In genomic region chr1:37448361-37449095, GRCm38 (mm10) we compare ENCODE assay signal across 9 mouse cellular contexts. TPM values are rescaled to one million over a fixed set of nuclear protein-coding genes. Genes with fewer than 3 reads are reported as not detected.
DNase-seq lines count a peak whose midpoint lies in the region; ATAC-seq and TF ChIP-seq lines count a peak whose summit lies in the region.
"Had no signal": no experiment of that assay in that cellular context is flagged by ENCODE, and none has a peak within 500 bp of the region (broad histone marks: within the 10 kb centered on the region; RNA-seq: fewer than 3 reads in every experiment).

No protein-coding gene starts in this region.

- no peaks in the 10 kb centered on the region for H3K9me3 ChIP-seq in hindbrain, postnatal 0 days (ENCODE audit: low read length)
- H3K9me3 ChIP-seq: hindbrain, embryonic 15.5 days had no signal

- H3K27me3 ChIP-seq in hindbrain, postnatal 0 days (ENCODE audit: insufficient read depth, low read length), result no peaks in the 10 kb centered on the region
- H3K27me3 ChIP-seq: hindbrain, embryonic 15.5 days had no signal

- no peak overlapping the region for H3K9ac ChIP-seq in hindbrain, postnatal 0 days (replicated peaks; ENCODE audit: low read length)
- H3K9ac ChIP-seq: hindbrain, embryonic 15.5 days had no signal

- no peak overlapping the region for H3K4me3 ChIP-seq in hindbrain, postnatal 0 days (ENCODE audit: low read length)
- H3K4me3 ChIP-seq: hindbrain, embryonic 15.5 days had no signal

- H3K27ac ChIP-seq in hindbrain, postnatal 0 days, result no peak overlapping the region
- H3K27ac ChIP-seq: hindbrain, embryonic 15.5 days had no signal

- H3K4me1 ChIP-seq in hindbrain, postnatal 0 days (ENCODE audit: insufficient read depth, low read length), result no peaks in the 10 kb centered on the region
- H3K4me1 ChIP-seq: hindbrain, embryonic 15.5 days had no signal

- TF ChIP-seq CTCF in hindbrain, postnatal 0 days (IDR thresholded peaks at IDR 0.05; ENCODE audit: low read depth), result peak; percentile 64

- no peak for ATAC-seq in frontal cortex, adult (ENCODE audit: low TSS enrichment)
- ATAC-seq in hindbrain, postnatal 0 days, result no peak

- WGBS in hindbrain, postnatal 0 days, result 81% methylated on average over 10 of the region's 10 CpGs

- H3K36me3 ChIP-seq in hindbrain, postnatal 0 days (ENCODE audit: insufficient read depth, low read length), result peaks cover 11% of the 10 kb centered on the region

- H3K4me2 ChIP-seq in hindbrain, postnatal 0 days (ENCODE audit: low read depth, low read length), result no peak overlapping the region
- H3K4me2 ChIP-seq: hindbrain, embryonic 15.5 days had no signal

- DNase-seq in frontal cortex, postnatal 25 days (ENCODE audit: low spot score in 2 of 2), result peak; percentile 36 to 45
- DNase-seq in right cerebral cortex, adult 18-20 months, result peak; percentile 32
- DNase-seq in right cerebral cortex, postnatal 25 days, result no peak
- DNase-seq in c-Kit-positive CD71-negative TER-119-negative erythroid progenitor cells, embryonic 14.5 days (ENCODE audit: low read depth), result peak; percentile 48
- DNase-seq in hindbrain, postnatal 0 days (ENCODE audit: low spot score), result peak; percentile 72
- DNase-seq in mesoderm, embryonic 11.5 days (ENCODE audit: low read depth, low spot score), result peak; percentile 36
- peak; percentile 59 for DNase-seq in urinary bladder, postnatal 25 days (ENCODE audit: low spot score)

RNA-seq across cellular contexts. Expression of gene Unc50, which starts 18.6 kb away (rescaled TPM):
- 63.4 and 70.8 TPM in 2 replicates for total RNA-seq in hindbrain, postnatal 0 days (2014; rRNA removed)
- polyA plus RNA-seq in hindbrain, postnatal 0 days (2015; fragmentation: Nextera tagmentation; extraction: Ambion mirVana), result 135 and 138 TPM in 2 replicates

RNA-seq across cellular contexts. Expression of gene Coa5, which starts 18.6 kb away (rescaled TPM):
- total RNA-seq in hindbrain, postnatal 0 days (2014; rRNA removed), result 44.4 and 48.7 TPM in 2 replicates
- 40.9 and 43.7 TPM in 2 replicates for polyA plus RNA-seq in hindbrain, postnatal 0 days (2015; fragmentation: Nextera tagmentation; extraction: Ambion mirVana)
